Mouse (Mus musculus): Measurements from ENCODE around the gene Homer2.

DNA sequence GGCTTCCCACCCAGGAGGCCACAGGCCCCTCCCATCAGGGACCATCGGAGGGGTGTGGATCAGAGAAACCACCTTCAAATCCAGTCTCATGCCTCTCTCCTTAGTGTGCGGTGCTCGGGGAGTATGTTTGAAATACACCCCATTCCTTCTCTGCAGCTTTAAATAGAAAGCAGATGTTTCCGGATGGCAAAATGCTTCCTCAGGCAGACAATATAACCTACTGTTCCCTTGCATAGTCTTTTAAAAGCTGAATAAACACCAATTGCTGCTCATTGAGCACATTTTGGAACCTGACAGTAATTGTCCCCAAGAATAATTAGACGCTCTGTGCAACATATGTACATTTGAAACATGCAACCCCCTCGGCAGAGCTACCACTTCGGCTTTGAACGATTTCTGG, 53.3 kb downstream of the Homer2 start:
- TF ChIP-seq POLR2A (IDR thresholded peaks at IDR 0.05; ENCODE audit: borderline replicate concordance, extremely low read depth, insufficient read depth, insufficient read length, poor library complexity, severe bottlenecking) = no peak
- TF ChIP-seq CTCF (IDR thresholded peaks at IDR 0.05; ENCODE audit: borderline replicate concordance, extremely low read depth, insufficient read depth, insufficient read length) = no peak
